Mouse (Mus musculus): ENCODE measurements around the gene Gcg.

The Gcg gene

DNA sequence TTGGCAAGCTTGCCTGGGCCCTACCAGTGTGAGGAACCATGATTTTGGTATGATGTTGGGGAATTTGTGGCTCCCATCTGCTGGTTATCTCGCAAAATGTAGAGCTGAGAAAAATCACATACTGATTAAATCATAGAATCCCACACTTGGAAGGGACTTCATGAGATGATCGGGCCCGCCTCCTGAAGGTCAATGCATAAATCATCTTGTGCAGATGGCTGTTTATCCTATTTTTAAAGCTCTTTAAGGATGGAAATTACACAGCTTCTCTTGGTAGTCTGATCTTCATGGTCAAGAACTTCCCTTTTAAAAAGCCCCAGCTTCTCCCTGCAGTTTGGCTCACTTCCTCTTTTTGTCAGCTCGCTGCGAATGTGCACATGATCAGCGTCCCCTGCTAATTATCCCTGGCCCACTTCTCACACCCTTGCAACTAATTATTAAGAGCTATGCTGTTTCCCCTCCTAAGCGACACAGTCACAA is 23.2 kb downstream of the Gcg start:
- no peak for DNase-seq (ENCODE audit: low read depth, low spot score)

DNA sequence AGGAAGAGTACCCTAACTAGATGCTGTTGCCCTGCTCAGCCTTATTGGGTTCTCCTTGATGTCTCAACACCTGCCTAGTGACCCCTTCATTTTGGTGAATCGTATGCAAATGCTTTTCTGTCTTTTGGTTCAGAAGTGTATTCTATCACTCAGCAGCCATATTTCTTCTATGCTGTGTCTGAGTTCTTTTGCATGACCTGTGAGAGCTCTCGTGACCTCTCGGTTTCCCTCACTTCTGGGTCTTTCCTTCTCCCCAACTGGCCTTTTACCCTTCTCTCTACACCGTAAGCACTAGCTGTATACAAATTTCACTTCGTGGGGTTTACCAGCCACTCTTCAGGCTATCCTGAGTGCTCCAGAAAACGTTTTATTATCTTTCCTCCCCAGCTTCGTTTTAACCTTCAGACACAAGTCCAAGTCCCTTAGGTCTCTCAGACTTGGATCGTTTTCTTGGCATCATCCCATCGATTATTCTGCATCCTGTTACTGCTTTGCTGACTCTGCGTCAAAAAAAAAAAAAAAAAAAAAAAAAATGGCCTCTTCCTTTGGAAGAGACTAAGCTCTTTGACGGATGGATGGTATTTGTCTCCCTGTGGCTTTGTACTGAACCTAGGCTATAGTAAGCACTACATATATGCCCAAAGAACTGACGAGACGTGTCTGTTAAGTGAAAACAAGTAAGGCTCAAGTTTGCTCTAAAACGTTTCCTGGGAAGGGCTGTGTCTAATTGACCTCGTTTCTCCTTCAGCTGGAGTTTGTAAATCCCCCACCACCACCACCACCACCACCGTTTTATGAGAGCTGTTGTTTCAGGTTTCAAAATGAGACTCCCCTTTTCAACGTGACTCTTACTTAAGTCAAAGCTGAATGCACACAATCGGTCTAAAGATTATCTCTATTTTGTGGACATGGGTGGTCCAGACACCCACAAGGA is 23.9 kb downstream of the Gcg start:
- DNase-seq (ENCODE audit: low read depth, low spot score), result no peak

DNA sequence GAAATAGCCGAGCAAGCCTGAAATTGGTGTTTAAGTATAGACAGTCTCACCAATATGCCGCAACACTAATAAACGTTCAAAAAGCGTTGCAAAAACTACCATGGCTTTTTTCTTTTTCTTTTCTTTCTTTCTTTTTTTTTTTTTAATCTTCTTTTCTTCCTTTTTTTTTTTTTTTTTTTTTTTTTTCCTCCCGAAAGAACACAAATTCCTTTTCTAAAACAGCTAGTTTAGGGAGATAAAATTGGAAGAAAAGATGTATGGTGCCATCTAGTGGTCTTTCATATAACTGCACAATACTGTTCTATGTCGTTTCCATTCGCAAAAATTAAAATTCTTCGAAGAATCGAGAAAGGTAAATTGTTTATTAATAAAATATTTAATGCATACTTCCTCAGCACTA is 25.4 kb downstream of the Gcg start:
- no peak for DNase-seq (ENCODE audit: low read depth, low spot score)

DNA sequence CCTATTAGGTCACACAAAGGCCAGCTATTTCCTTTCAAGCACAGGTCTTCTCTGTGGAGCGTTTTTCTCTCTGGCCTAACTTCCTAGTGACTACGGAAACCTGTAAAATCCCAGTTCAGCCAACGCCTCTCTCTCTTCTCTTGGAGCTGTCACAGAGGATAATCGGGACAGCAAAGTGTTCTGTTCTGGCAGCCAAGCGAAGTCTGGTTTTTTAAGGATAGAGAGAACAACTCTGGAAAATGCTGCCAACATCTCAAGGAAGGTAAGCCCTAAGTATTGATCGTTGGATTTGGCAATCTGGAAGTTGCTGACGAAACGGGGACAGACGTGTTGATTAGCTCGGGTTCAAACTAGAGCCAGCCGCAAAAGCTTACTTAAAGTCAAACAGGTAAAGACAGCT is 28.5 kb downstream of the Gcg start:
- no peak for DNase-seq (ENCODE audit: low read depth, low spot score)

DNA sequence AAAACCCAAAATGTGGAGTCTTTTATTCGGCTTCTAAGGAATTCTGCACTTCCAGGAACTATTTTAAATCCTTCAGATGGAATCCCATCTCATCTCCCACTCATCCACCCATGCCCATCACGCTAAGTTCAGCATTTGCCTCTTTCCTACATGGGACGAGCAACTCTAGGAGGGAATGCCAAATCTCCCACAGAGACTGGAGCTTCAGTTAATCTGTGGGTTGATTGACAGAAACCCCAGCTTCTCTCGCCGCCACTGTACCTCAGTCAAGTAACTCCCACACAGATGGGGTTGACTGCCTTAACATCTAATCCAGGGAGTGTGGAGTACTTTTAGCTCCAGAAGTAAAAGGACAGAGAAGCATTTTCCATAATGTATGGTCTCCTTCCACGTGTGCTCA is 29.4 kb downstream of the Gcg start:
- DNase-seq (ENCODE audit: low read depth, low spot score), result no peak

DNA sequence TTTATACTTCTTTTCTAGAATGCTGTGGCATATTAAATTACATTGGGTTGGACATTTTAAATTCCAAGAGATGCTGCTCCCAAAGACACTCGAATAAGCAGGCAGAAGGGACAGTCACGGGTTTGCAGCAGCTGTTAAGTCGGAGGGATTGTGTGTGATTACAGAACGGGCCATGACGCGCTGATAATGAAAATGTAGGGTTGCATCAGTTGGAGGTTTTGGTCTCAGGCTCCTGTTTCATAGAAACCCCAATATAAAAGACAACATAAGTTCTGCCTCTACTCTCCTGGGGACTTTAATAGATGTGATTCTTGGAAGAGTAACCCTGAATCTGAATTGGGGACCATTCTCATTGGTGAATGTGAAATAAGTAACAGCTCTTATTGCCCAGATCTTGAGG is 33.1 kb downstream of the Gcg start:
- DNase-seq (ENCODE audit: low read depth, low spot score), result no peak

DNA sequence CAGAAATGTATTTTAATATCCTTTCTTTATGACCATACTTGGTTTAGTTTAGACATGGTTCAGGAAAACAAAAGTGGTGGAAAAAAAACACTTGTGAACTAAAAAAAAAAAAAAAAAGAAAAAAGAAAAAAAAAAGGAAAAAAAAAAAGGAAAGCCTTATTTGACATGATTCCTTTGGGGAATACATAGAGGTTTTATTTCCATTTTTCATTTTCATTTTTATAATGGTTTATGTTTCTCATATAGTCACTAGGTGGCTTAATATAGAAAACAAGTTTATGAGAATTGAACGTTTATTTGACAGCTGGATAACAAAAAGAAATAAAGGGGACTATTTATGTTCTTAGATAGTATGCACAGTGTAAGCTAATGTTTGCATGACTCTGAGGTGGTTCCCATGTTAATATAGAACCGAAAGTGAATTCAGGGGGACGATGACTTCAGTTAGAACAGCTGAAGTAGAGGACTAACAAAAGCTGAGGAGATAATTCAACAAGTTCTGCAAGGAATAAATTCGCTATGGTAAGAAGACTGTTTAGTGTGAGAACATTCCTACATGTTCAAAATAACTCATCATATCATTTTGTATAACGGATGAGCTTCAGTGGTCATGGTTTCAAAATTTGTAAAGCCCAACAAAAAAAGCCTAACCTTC is 33.6 kb downstream of the Gcg start:
- no peak for DNase-seq (ENCODE audit: low read depth, low spot score)

DNA sequence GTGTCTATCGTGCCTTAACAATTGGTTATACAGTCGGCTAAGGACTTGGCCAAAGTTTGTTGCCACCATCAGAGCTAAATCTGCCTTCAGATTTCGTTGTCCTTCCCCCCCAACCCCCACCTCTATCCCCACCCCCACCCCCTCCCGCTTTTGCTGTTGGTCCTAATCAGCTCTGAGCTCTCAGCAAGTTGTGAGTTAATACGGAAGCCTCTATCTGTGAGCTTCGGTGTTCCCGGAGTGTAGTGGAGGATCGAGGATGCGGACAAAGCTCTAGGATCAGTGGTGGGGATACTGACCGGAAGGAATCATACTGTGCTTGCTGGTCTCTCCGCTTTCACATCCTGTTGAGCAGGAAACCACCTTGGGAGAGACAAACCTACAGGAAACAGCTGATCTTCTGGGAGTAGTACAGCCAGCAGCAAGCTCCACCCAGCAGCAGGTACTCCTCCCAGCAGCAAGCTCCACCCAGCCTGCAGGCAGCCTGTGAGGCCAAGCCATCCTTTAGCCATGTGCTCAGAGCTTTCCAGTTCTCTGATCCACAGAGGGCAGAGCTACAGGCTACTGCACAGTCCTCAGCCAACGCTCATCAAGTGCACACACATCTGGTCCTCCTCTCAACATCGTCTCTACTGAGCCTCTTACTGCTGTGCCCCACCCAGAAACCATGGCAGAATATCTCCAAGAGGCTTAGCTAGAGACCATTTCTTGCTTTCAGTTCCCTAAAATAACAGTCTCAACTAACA is 42.5 kb downstream of the Gcg start:
- DNase-seq (ENCODE audit: low read depth, low spot score), result no peak

DNA sequence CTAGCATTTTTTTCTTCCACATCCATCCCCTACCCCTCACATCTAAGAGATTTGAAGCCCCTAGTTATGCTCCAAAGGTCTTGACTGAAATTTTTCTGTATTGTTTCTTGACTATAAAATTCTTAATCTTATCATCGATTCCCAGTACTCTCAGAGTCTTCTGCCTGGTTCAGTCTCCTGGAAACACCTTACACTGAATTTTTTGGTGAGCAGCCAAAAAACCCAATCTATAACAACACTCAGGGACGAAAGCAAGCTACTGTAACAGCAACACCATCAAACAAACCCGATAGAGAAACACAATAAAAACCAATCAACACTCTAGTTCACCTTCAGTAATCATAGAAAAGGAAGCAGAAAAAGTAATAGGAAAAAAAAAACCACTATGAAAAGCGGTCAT is 43.4 kb downstream of the Gcg start:
- no peak for DNase-seq (ENCODE audit: low read depth, low spot score)

DNA sequence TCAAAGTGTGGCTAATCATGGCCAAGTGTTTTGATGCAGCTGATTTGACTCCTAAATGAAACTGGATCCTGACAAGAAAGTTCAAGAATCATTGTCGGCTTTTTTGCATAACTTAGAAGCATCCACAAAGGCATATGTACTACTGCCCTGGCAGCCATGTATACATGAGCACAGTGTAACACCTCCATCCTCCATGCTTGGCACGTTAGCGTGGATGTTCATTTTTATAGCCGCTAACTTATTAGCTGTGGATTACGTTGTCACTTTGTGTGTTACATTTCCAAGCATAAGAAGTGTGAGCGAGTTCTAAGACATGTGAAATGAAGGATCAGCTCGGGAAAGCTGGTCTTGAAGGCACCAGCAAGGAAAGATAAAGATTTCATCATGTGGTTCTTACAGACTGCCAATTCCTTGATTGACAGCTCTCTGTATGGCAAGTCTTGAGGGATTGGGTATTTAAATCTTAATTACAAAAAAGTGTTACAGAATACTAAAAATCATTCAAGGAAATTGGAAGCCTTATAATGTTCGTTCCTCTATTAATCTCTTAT is 52.1 kb downstream of the Gcg start:
- DNase-seq (ENCODE audit: low read depth, low spot score), result peak; percentile 26

DNA sequence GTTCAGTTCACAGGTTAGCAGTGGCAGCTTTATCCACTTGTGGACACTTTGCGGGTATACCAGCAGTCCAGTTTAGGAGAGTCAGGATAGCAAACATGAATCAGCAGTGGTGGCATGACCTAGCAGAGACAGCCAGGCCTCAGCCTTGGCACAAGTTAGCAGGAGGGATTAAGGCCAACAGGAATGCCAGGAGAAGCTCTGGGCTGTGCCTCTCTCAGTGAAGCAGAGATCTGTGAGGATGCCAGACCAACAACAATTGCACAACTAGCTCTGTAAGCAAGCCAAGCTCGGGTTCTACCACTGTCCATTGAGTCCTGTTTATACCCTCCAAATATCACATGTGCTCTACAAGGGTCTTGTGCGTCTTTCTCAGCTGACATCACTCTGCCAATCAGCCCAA is 57.5 kb downstream of the Gcg start:
- DNase-seq (ENCODE audit: low read depth, low spot score), result no peak
